Mouse (Mus musculus) cerebellum, adult 9-11 months (tissue): ENCODE results near the gene Rhbdl3.

ENCODE experiments used
- DNase-seq: peaks from one replicate; pipeline ENCODE4 v3.0.0; 2022

Gene Rhbdl3

GRCm38 (mm10) chr11:80386790-80387189, 86.1 kb downstream of the Rhbdl3 start:
- no peak for DNase-seq

- DNase-seq = no peak
Measured at GRCm38 (mm10) chr11:80389885-80390284, 89.2 kb downstream of the Rhbdl3 start.

GRCm38 (mm10) chr11:80391407-80392120, 90.9 kb downstream of the Rhbdl3 start:
- DNase-seq = no peak

- DNase-seq = no peak
Measured at GRCm38 (mm10) chr11:80395930-80396329, 95.2 kb downstream of the Rhbdl3 start.

- DNase-seq = no peak
Measured at GRCm38 (mm10) chr11:80396617-80397016, 95.9 kb downstream of the Rhbdl3 start.
